Mouse (Mus musculus) layer of hippocampus, postnatal 36 days (tissue): ENCODE results near the gene Ccdc186. TPM values are rescaled to one million over a fixed set of nuclear protein-coding genes. Genes with fewer than 3 reads are reported as not detected.
"Not testable (repeated sequence)": the region's sequence is repeated elsewhere in the genome, so short reads cannot be mapped to it uniquely, and the experiment has no call there.

Source experiments
- DNase-seq, 2 experiments: peaks; one replicate each; pipeline ENCODE4 v3.0.0; 2022
- total RNA-seq, 2 experiments: library from RNA; stranded (reverse); gene quantifications; 2 replicates each; pipeline ENCODE4 v1.2.3; 2021

Gene Ccdc186
- total RNA-seq, 2 experiments from 2014 or later: 54.2 to 57.7 TPM

GRCm38 (mm10) chr19:56754456-56754855, 67.5 kb downstream of the Ccdc186 start:
- not testable (repeated sequence) for DNase-seq

- DNase-seq: no peak
These were observed 71.3 kb downstream of the Ccdc186 start for GRCm38 (mm10) chr19:56750709-56751108.

GRCm38 (mm10) chr19:56749343-56749742, 72.6 kb downstream of the Ccdc186 start:
- no peak for DNase-seq

- no peak for DNase-seq
These were observed 74.1 kb downstream of the Ccdc186 start for GRCm38 (mm10) chr19:56747878-56748277.

- no peak for DNase-seq
These were observed 75.4 kb downstream of the Ccdc186 start for GRCm38 (mm10) chr19:56746618-56747017.

GRCm38 (mm10) chr19:56745528-56745927, 76.5 kb downstream of the Ccdc186 start:
- DNase-seq: no peak

GRCm38 (mm10) chr19:56745061-56745460, 76.9 kb downstream of the Ccdc186 start:
- DNase-seq: no peak

Other genes starting within 250 kb of the Ccdc186 start
- 10 to 100 TPM; 18.4 to 20.4 TPM for gene Adrb1, start 100.0 kb downstream of the Ccdc186 start, total RNA-seq
- gene Tdrd1, start 4.0 kb upstream of the Ccdc186 start, total RNA-seq: under 1 TPM; 0.20 to 0.51 TPM
- not detected for gene Vwa2, start 52.1 kb upstream of the Ccdc186 start, total RNA-seq
- gene Afap1l2, start 186.0 kb upstream of the Ccdc186 start, total RNA-seq: 10 to 100 TPM; 11.5 to 14.7 TPM